Mouse (Mus musculus): Measurements from ENCODE around the gene Letm1.

DNA sequence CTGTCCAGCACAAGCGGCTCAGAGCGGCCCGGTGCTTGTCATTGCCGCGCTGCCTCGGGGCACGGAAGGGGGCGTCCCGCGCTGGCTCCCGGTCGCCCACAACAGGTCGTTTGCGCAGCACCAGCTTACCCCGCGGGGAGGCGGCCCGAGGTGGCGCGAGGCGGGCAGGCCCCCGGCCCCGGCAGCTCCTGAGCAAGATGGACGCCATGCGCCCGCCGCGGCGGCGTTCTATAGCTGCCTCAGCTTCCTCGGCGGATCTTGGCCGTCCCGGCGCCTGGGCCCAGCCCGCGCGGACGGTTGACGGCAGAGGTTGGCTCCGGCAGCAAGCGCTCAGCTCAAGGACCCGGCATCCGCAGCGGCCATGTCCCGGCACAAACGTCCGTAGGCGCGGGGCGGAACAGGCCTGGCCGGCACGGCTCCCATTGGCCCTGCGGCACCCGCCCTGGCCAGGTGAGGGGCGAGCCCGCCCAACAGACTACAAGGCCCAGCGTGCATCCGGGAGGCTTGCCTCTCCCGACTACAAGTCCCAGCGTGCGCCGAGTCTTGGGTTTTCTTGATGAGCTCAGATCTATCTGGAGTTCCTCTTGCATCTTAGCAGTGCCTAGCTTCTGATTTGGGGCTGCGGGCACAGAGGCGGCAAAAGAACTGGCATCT is at the start of gene Letm1:
- no peak for TF ChIP-seq MYOD1 (IDR thresholded peaks at IDR 0.05; ENCODE audit: control insufficient read depth, insufficient read length, low read depth)
- no peak for TF ChIP-seq FOSL1 (IDR thresholded peaks at IDR 0.05; ENCODE audit: insufficient read depth, low read length, poor library complexity, severe bottlenecking)
- TF ChIP-seq USF1 (IDR thresholded peaks at IDR 0.05; ENCODE audit: low read depth): no peak

All from C2C12 (cell line).